Mouse (Mus musculus): ENCODE results near the gene Chaf1a. TPM values are rescaled to one million over a fixed set of nuclear protein-coding genes. Genes with fewer than 3 reads are reported as not detected.

The Chaf1a gene
- polyA plus RNA-seq, 1 experiment from 2014 or later, result 9.2 TPM

GRCm38 (mm10) chr17:56106981-56107380 is 66.7 kb downstream of the Chaf1a start:
- Histone ChIP-seq H3K27me3 (ENCODE audit: control insufficient read depth, insufficient read depth, low read length) (no peaks in the 10 kb centered on the region), H3K9me3 (ENCODE audit: control insufficient read depth, low read length) (no peaks in the 10 kb centered on the region), H3K9ac (ENCODE audit: low read length) (no peak overlapping the region), H3K36me3 (ENCODE audit: control insufficient read depth, insufficient read depth, low read length) (peaks cover 17% of the 10 kb centered on the region), H3K4me3 (ENCODE audit: control insufficient read depth in 1 of 2, insufficient read depth in 1 of 2, low read depth in 1 of 2, low read length in 2 of 2) (no peak overlapping the region), H3K4me1 (ENCODE audit: control insufficient read depth in 2 of 2, insufficient read depth in 2 of 2, low read length in 2 of 2) (peaks cover 2 to 14% of the 10 kb centered on the region in 2 experiments; a peak in 3 of 4 replicates), H3K27ac (replicated peaks in 1 of 2; ENCODE audit: control insufficient read depth in 1 of 2, insufficient read depth in 1 of 2, low read depth in 2 of 2, low read length in 2 of 2) (no peak overlapping the region), H3K4me2 (ENCODE audit: low read length) (no peak overlapping the region)
- WGBS, result 76% methylated on average over 4 of the region's 4 CpGs
- no peak for ATAC-seq (ENCODE audit: insufficient number of reproducible peaks, insufficient read depth, low FRiP score, low read depth)

GRCm38 (mm10) chr17:56107736-56108135 is 67.5 kb downstream of the Chaf1a start:
- H3K27ac ChIP-seq (replicated peaks in 1 of 2; ENCODE audit: control insufficient read depth in 1 of 2, insufficient read depth in 1 of 2, low read depth in 2 of 2, low read length in 2 of 2), result no peak overlapping the region
- ATAC-seq (ENCODE audit: insufficient number of reproducible peaks, insufficient read depth, low FRiP score, low read depth), result no peak

GRCm38 (mm10) chr17:56108334-56109044 is 68.2 kb downstream of the Chaf1a start:
- Histone ChIP-seq H3K27ac (replicated peaks in 1 of 2; ENCODE audit: control insufficient read depth in 1 of 2, insufficient read depth in 1 of 2, low read depth in 2 of 2, low read length in 2 of 2) (no peak overlapping the region), H3K4me3 (ENCODE audit: control insufficient read depth in 1 of 2, insufficient read depth in 1 of 2, low read depth in 1 of 2, low read length in 2 of 2) (no peak overlapping the region), H3K4me1 (ENCODE audit: control insufficient read depth in 2 of 2, insufficient read depth in 2 of 2, low read length in 2 of 2) (peaks cover 2 to 14% of the 10 kb centered on the region in 2 experiments; a peak in 3 of 4 replicates), H3K4me2 (ENCODE audit: low read length) (no peak overlapping the region), H3K9me3 (ENCODE audit: control insufficient read depth, low read length) (no peaks in the 10 kb centered on the region), H3K27me3 (ENCODE audit: control insufficient read depth, insufficient read depth, low read length) (no peaks in the 10 kb centered on the region), H3K9ac (ENCODE audit: low read length) (no peak overlapping the region), H3K36me3 (ENCODE audit: control insufficient read depth, insufficient read depth, low read length) (peaks cover 2% of the 10 kb centered on the region; the same call in 1 of the 2 replicates)
- ATAC-seq (ENCODE audit: insufficient number of reproducible peaks, insufficient read depth, low FRiP score, low read depth), result peak; percentile 38; the same call in 1 of the 2 replicates
- WGBS, result 76% methylated on average over 6 of the region's 6 CpGs

More at GRCm38 (mm10) chr17:56107736-56108135, 67.5 kb downstream of the Chaf1a start:
- Histone ChIP-seq H3K36me3 (ENCODE audit: control insufficient read depth, insufficient read depth, low read length) (peaks cover 9% of the 10 kb centered on the region), H3K9me3 (ENCODE audit: control insufficient read depth, low read length) (no peaks in the 10 kb centered on the region), H3K4me1 (ENCODE audit: control insufficient read depth in 2 of 2, insufficient read depth in 2 of 2, low read length in 2 of 2) (peaks cover 2 to 14% of the 10 kb centered on the region in 2 experiments; a peak in 3 of 4 replicates), H3K9ac (ENCODE audit: low read length) (no peak overlapping the region), H3K27me3 (ENCODE audit: control insufficient read depth, insufficient read depth, low read length) (no peaks in the 10 kb centered on the region), H3K4me3 (ENCODE audit: control insufficient read depth in 1 of 2, insufficient read depth in 1 of 2, low read depth in 1 of 2, low read length in 2 of 2) (no peak overlapping the region), H3K4me2 (ENCODE audit: low read length) (no peak overlapping the region)
- 66% methylated on average over 2 of the region's 2 CpGs for WGBS

- 0 out of 4 replicates have a peak within 1 kb of the TSS, but pooled peaks of 1 of the 2 experiments have one; percentile 19 for H3K27ac ChIP-seq (replicated peaks in 1 of 2; ENCODE audit: control insufficient read depth in 1 of 2, insufficient read depth in 1 of 2, low read depth in 2 of 2, low read length in 2 of 2)
- H3K4me3 ChIP-seq (ENCODE audit: control insufficient read depth in 1 of 2, insufficient read depth in 1 of 2, low read depth in 1 of 2, low read length in 2 of 2), result no peak within 1 kb of the TSS
- WGBS, result 46% methylated on average over 10 of the region's 10 CpGs
- no peak within 1 kb of the TSS for H3K4me2 ChIP-seq (ENCODE audit: low read length)
- no peaks in the 10 kb centered on the region for H3K27me3 ChIP-seq (ENCODE audit: control insufficient read depth, insufficient read depth, low read length)
- H3K4me1 ChIP-seq (ENCODE audit: control insufficient read depth in 2 of 2, insufficient read depth in 2 of 2, low read length in 2 of 2), result peaks cover 2 to 14% of the 10 kb centered on the region in 2 experiments; a peak in 3 of 4 replicates
- no peaks in the 10 kb centered on the region for H3K36me3 ChIP-seq (ENCODE audit: control insufficient read depth, insufficient read depth, low read length)
- H3K9ac ChIP-seq (ENCODE audit: low read length), result 0 out of 2 replicates have a peak within 1 kb of the TSS, but pooled peaks have one; percentile 1
- H3K9me3 ChIP-seq (ENCODE audit: control insufficient read depth, low read length), result no peaks in the 10 kb centered on the region
- ATAC-seq (ENCODE audit: insufficient number of reproducible peaks, insufficient read depth, low FRiP score, low read depth), result peak; percentile 69
These were observed 69.2 kb downstream of the Chaf1a start, which contains the start of gene Plin4 for GRCm38 (mm10) chr17:56109219-56110051. Plin4 (minus strand) TSS chr17:56109803.

- no peaks in the 10 kb centered on the region for H3K9me3 ChIP-seq (ENCODE audit: control insufficient read depth, low read length)
- peaks cover 2 to 14% of the 10 kb centered on the region in 2 experiments; a peak in 3 of 4 replicates for H3K4me1 ChIP-seq (ENCODE audit: control insufficient read depth in 2 of 2, insufficient read depth in 2 of 2, low read length in 2 of 2)
- H3K9ac ChIP-seq (ENCODE audit: low read length), result no peak overlapping the region
- ATAC-seq (ENCODE audit: insufficient number of reproducible peaks, insufficient read depth, low FRiP score, low read depth), result no peak
- H3K27ac ChIP-seq (replicated peaks in 1 of 2; ENCODE audit: control insufficient read depth in 1 of 2, insufficient read depth in 1 of 2, low read depth in 2 of 2, low read length in 2 of 2), result no peak overlapping the region
- no peaks in the 10 kb centered on the region; the same call in 1 of the 2 replicates for H3K27me3 ChIP-seq (ENCODE audit: control insufficient read depth, insufficient read depth, low read length)
- H3K36me3 ChIP-seq (ENCODE audit: control insufficient read depth, insufficient read depth, low read length), result no peaks in the 10 kb centered on the region
- no peak overlapping the region for H3K4me3 ChIP-seq (ENCODE audit: control insufficient read depth in 1 of 2, insufficient read depth in 1 of 2, low read depth in 1 of 2, low read length in 2 of 2)
- no peak overlapping the region for H3K4me2 ChIP-seq (ENCODE audit: low read length)
- WGBS, result 77% methylated on average over 4 of the region's 4 CpGs
These were observed 70.3 kb downstream of the Chaf1a start for GRCm38 (mm10) chr17:56110571-56110970.

- Histone ChIP-seq H3K4me3 (ENCODE audit: control insufficient read depth in 1 of 2, insufficient read depth in 1 of 2, low read depth in 1 of 2, low read length in 2 of 2) (no peak overlapping the region), H3K36me3 (ENCODE audit: control insufficient read depth, insufficient read depth, low read length) (no peaks in the 10 kb centered on the region), H3K4me2 (ENCODE audit: low read length) (no peak overlapping the region), H3K9ac (ENCODE audit: low read length) (no peak overlapping the region), H3K27me3 (ENCODE audit: control insufficient read depth, insufficient read depth, low read length) (peaks cover 3% of the 10 kb centered on the region; the same call in 1 of the 2 replicates), H3K9me3 (ENCODE audit: control insufficient read depth, low read length) (no peaks in the 10 kb centered on the region), H3K27ac (replicated peaks in 1 of 2; ENCODE audit: control insufficient read depth in 1 of 2, insufficient read depth in 1 of 2, low read depth in 2 of 2, low read length in 2 of 2) (no peak overlapping the region), H3K4me1 (ENCODE audit: control insufficient read depth in 2 of 2, insufficient read depth in 2 of 2, low read length in 2 of 2) (peaks cover 2 to 14% of the 10 kb centered on the region in 2 experiments; a peak in 3 of 4 replicates)
- WGBS, result 76% methylated on average over 1 of the region's 1 CpGs
- ATAC-seq (ENCODE audit: insufficient number of reproducible peaks, insufficient read depth, low FRiP score, low read depth), result no peak
These were observed 70.8 kb downstream of the Chaf1a start for GRCm38 (mm10) chr17:56111021-56111420.

GRCm38 (mm10) chr17:56111864-56112263 is 71.6 kb downstream of the Chaf1a start:
- Histone ChIP-seq H3K27ac (replicated peaks in 1 of 2; ENCODE audit: control insufficient read depth in 1 of 2, insufficient read depth in 1 of 2, low read depth in 2 of 2, low read length in 2 of 2) (no peak overlapping the region), H3K9me3 (ENCODE audit: control insufficient read depth, low read length) (no peaks in the 10 kb centered on the region), H3K4me2 (ENCODE audit: low read length) (no peak overlapping the region), H3K36me3 (ENCODE audit: control insufficient read depth, insufficient read depth, low read length) (no peaks in the 10 kb centered on the region), H3K9ac (ENCODE audit: low read length) (no peak overlapping the region), H3K4me1 (ENCODE audit: control insufficient read depth in 2 of 2, insufficient read depth in 2 of 2, low read length in 2 of 2) (peaks cover 2 to 14% of the 10 kb centered on the region in 2 experiments; a peak in 3 of 4 replicates), H3K4me3 (ENCODE audit: control insufficient read depth in 1 of 2, insufficient read depth in 1 of 2, low read depth in 1 of 2, low read length in 2 of 2) (no peak overlapping the region), H3K27me3 (ENCODE audit: control insufficient read depth, insufficient read depth, low read length) (peaks cover 9% of the 10 kb centered on the region)
- no peak for ATAC-seq (ENCODE audit: insufficient number of reproducible peaks, insufficient read depth, low FRiP score, low read depth)
- WGBS, result 45% methylated on average over 5 of the region's 5 CpGs

Measured in heart, embryonic 14.5 days (tissue).